Mouse (Mus musculus) liver, embryonic 15.5 days (tissue): ENCODE results near the gene Eif2s1. TPM values are rescaled to one million over a fixed set of nuclear protein-coding genes. Genes with fewer than 3 reads are reported as not detected.
A peak's percentile ranks its signal among the peaks of the same experiment; 100 is the strongest.
"Not testable (repeated sequence)": the region's sequence is repeated elsewhere in the genome, so short reads cannot be mapped to it uniquely, and the experiment has no call there.

ENCODE experiments used
- ATAC-seq: fragments of 200-750 bp; cut with Nextera tagmentation; 2 replicates; pipeline ENCODE4 v1.8.0; 2017; ENCODE audit warnings: moderate number of reproducible peaks, mild to moderate bottlenecking, moderate library complexity; ENCODE audit not compliant: insufficient read depth
- H3K27ac ChIP-seq: fragments of 300-500 bp; sonication (generic); replicated peaks from 2 replicates; pipeline ENCODE4 v1.5.1; 2015; ENCODE audit warnings: mild to moderate bottlenecking, inconsistent platforms
- H3K27me3 ChIP-seq: fragments of 300-500 bp; sonication (generic); 2 replicates; pipeline ENCODE4 v1.6.1; 2015; ENCODE audit warnings: mild to moderate bottlenecking, inconsistent platforms
- H3K36me3 ChIP-seq: fragments of 300-500 bp; sonication (generic); replicated peaks from 2 replicates; pipeline ENCODE4 v1.6.1; 2015; ENCODE audit warnings: moderate library complexity, mild to moderate bottlenecking, inconsistent platforms
- H3K4me1 ChIP-seq: fragments of 300-500 bp; sonication (generic); replicated peaks from 2 replicates; pipeline ENCODE4 v1.6.1; 2015; ENCODE audit warnings: inconsistent platforms
- H3K4me2 ChIP-seq: fragments of 300-500 bp; sonication (generic); 2 replicates; pipeline ENCODE4 v1.6.1; 2015; ENCODE audit warnings: moderate library complexity, mild to moderate bottlenecking, inconsistent platforms
- H3K4me3 ChIP-seq: fragments of 300-500 bp; sonication (generic); replicated peaks from 2 replicates; pipeline ENCODE4 v1.5.1; 2015; ENCODE audit warnings: mild to moderate bottlenecking, inconsistent platforms
- H3K9ac ChIP-seq: fragments of 300-500 bp; sonication (generic); 2 replicates; pipeline ENCODE4 v1.6.1; 2015; ENCODE audit warnings: moderate library complexity, mild to moderate bottlenecking, inconsistent platforms
- H3K9me3 ChIP-seq: fragments of 300-500 bp; sonication (generic); replicated peaks from 2 replicates; pipeline ENCODE4 v1.6.1; 2016; ENCODE audit warnings: inconsistent platforms
- WGBS: fragments of 180-500 bp; shearing (Covaris S2); methylation state at CpG from one replicate; pipeline ENCODE4 v1.1.7; 2015; ENCODE audit warnings: mixed read lengths; ENCODE audit not compliant: insufficient replicate concordance; 5-methylcytosine and 5-hydroxymethylcytosine counted together
- polyA plus RNA-seq: library from polyadenylated mRNA; unstranded; fragments of >200 nt; fragmentation: Nextera tagmentation; extraction: Ambion mirVana; gene quantifications from 2 replicates; pipeline ENCODE4 v1.2.1, GENCODE M21; 2015

Gene Eif2s1
- polyA plus RNA-seq, 1 experiment from 2014 or later, result 171 TPM

GRCm38 (mm10) chr12:78915561-78915960 is 53.9 kb downstream of the Eif2s1 start:
- 18% methylated on average over 3 of the region's 3 CpGs for WGBS
- Histone ChIP-seq H3K27me3 (peaks cover 40% of the 10 kb centered on the region), H3K4me3 (no peak overlapping the region; the same call in 1 of the 2 replicates), H3K4me2 (peak overlapping the region; percentile 55), H3K27ac (peak overlapping the region; percentile 91), H3K36me3 (peaks cover 12% of the 10 kb centered on the region), H3K9me3 (no peaks in the 10 kb centered on the region), H3K9ac (peak overlapping the region; percentile 33; the same call in 1 of the 2 replicates), H3K4me1 (peaks cover 76% of the 10 kb centered on the region)
- ATAC-seq, result peak; percentile 29

- peak overlapping the region; percentile 33; the same call in 1 of the 2 replicates for H3K9ac ChIP-seq
- H3K27me3 ChIP-seq, result peaks cover 40% of the 10 kb centered on the region
- peak overlapping the region; percentile 55; the same call in 1 of the 2 replicates for H3K4me2 ChIP-seq
- no peaks in the 10 kb centered on the region for H3K9me3 ChIP-seq
- H3K4me3 ChIP-seq, result no peak overlapping the region
- WGBS, result 68% methylated on average over 3 of the region's 3 CpGs
- H3K27ac ChIP-seq, result peak overlapping the region; percentile 91
- ATAC-seq, result no peak
- H3K4me1 ChIP-seq, result peaks cover 70% of the 10 kb centered on the region
- peaks cover 12% of the 10 kb centered on the region for H3K36me3 ChIP-seq
These were observed 54.7 kb downstream of the Eif2s1 start for GRCm38 (mm10) chr12:78916278-78916677.

- Histone ChIP-seq H3K9ac (no peak overlapping the region), H3K4me1 (peaks cover 53% of the 10 kb centered on the region), H3K4me3 (peak overlapping the region; percentile 11; the same call in 1 of the 2 replicates), H3K27me3 (peaks cover 28% of the 10 kb centered on the region; the same call in 1 of the 2 replicates), H3K36me3 (peaks cover 12% of the 10 kb centered on the region), H3K27ac (no peak overlapping the region), H3K4me2 (peak overlapping the region; percentile 48), H3K9me3 (no peaks in the 10 kb centered on the region)
- ATAC-seq, result peak; percentile 43; the same call in 1 of the 2 replicates
- 17% methylated on average over 11 of the region's 11 CpGs for WGBS
These were observed 56.8 kb downstream of the Eif2s1 start for GRCm38 (mm10) chr12:78918227-78919078.

- peak; percentile 30; the same call in 1 of the 2 replicates for ATAC-seq
- WGBS, result 27% methylated on average over 16 of the region's 16 CpGs
- Histone ChIP-seq H3K9ac (no peak overlapping the region), H3K4me2 (peak overlapping the region; percentile 48), H3K36me3 (peaks cover 12% of the 10 kb centered on the region), H3K27ac (no peak overlapping the region), H3K4me3 (peak overlapping the region; percentile 8; the same call in 1 of the 2 replicates), H3K27me3 (peaks cover 26% of the 10 kb centered on the region; the same call in 1 of the 2 replicates), H3K9me3 (no peaks in the 10 kb centered on the region), H3K4me1 (peaks cover 45% of the 10 kb centered on the region)
These were observed 57.6 kb downstream of the Eif2s1 start for GRCm38 (mm10) chr12:78919079-78919712.

- Histone ChIP-seq H3K27me3 (peaks cover 32% of the 10 kb centered on the region; the same call in 1 of the 2 replicates), H3K4me1 (peaks cover 23% of the 10 kb centered on the region), H3K4me3 (no peak overlapping the region), H3K36me3 (peaks cover 9% of the 10 kb centered on the region), H3K9me3 (no peaks in the 10 kb centered on the region), H3K9ac (no peak overlapping the region), H3K4me2 (no peak overlapping the region), H3K27ac (no peak overlapping the region)
- WGBS, result 64% methylated on average over 4 of the region's 4 CpGs
- ATAC-seq, result no peak
These were observed 59.8 kb downstream of the Eif2s1 start for GRCm38 (mm10) chr12:78921421-78921820.

- Histone ChIP-seq H3K9ac (no peak overlapping the region), H3K4me2 (no peak overlapping the region), H3K36me3 (peaks cover 2% of the 10 kb centered on the region; the same call in 1 of the 2 replicates), H3K9me3 (no peaks in the 10 kb centered on the region), H3K27ac (no peak overlapping the region), H3K4me3 (no peak overlapping the region), H3K27me3 (peaks cover 37% of the 10 kb centered on the region), H3K4me1 (peaks cover 17% of the 10 kb centered on the region)
- WGBS, result 53% methylated on average over 3 of the region's 3 CpGs
- no peak for ATAC-seq
These were observed 60.4 kb downstream of the Eif2s1 start for GRCm38 (mm10) chr12:78922058-78922457.

- not testable (repeated sequence) for H3K9me3 ChIP-seq, H3K4me3 ChIP-seq, ATAC-seq, H3K4me2 ChIP-seq, H3K9ac ChIP-seq, H3K36me3 ChIP-seq, H3K27ac ChIP-seq
- peaks cover 46% of the 10 kb centered on the region for H3K27me3 ChIP-seq
- H3K4me1 ChIP-seq, result peaks cover 16% of the 10 kb centered on the region
These were observed 61.4 kb downstream of the Eif2s1 start for GRCm38 (mm10) chr12:78922977-78923376.

- 68% methylated on average over 7 of the region's 7 CpGs for WGBS
These were observed 62.0 kb downstream of the Eif2s1 start for GRCm38 (mm10) chr12:78923539-78924189.

GRCm38 (mm10) chr12:78927287-78927686 is 65.7 kb downstream of the Eif2s1 start:
- H3K36me3 ChIP-seq, result no peaks in the 10 kb centered on the region
- no peak for ATAC-seq
- no peak overlapping the region for H3K9ac ChIP-seq
- no peak overlapping the region for H3K4me3 ChIP-seq
- no peak overlapping the region for H3K27ac ChIP-seq
- peaks cover 66% of the 10 kb centered on the region for H3K27me3 ChIP-seq
- H3K9me3 ChIP-seq, result no peaks in the 10 kb centered on the region
- no peak overlapping the region for H3K4me2 ChIP-seq
- H3K4me1 ChIP-seq, result no peaks in the 10 kb centered on the region
- 64% methylated on average over 5 of the region's 5 CpGs for WGBS

More at GRCm38 (mm10) chr12:78923539-78924189, 62.0 kb downstream of the Eif2s1 start:
- no peak overlapping the region for H3K9ac ChIP-seq
- no peak overlapping the region for H3K27ac ChIP-seq
- H3K4me3 ChIP-seq, result no peak overlapping the region
- H3K9me3 ChIP-seq, result no peaks in the 10 kb centered on the region
- no peak overlapping the region for H3K4me2 ChIP-seq
- H3K36me3 ChIP-seq, result no peaks in the 10 kb centered on the region
- H3K27me3 ChIP-seq, result peaks cover 53% of the 10 kb centered on the region
- no peak for ATAC-seq
- H3K4me1 ChIP-seq, result peaks cover 10% of the 10 kb centered on the region

- H3K9me3 ChIP-seq, result no peaks in the 10 kb centered on the region
- no peak overlapping the region for H3K27ac ChIP-seq
- no peak overlapping the region for H3K4me2 ChIP-seq
- H3K9ac ChIP-seq, result no peak overlapping the region
- H3K36me3 ChIP-seq, result no peaks in the 10 kb centered on the region
- H3K27me3 ChIP-seq, result peaks cover 76% of the 10 kb centered on the region
- WGBS, result 56% methylated on average over 1 of the region's 1 CpGs
- ATAC-seq, result no peak
- no peaks in the 10 kb centered on the region for H3K4me1 ChIP-seq
- no peak overlapping the region for H3K4me3 ChIP-seq
These were observed 68.3 kb downstream of the Eif2s1 start for GRCm38 (mm10) chr12:78929900-78930299.

- no peak overlapping the region for H3K4me2 ChIP-seq
- H3K9me3 ChIP-seq, result no peaks in the 10 kb centered on the region
- H3K27ac ChIP-seq, result no peak overlapping the region
- H3K4me3 ChIP-seq, result no peak overlapping the region
- no peaks in the 10 kb centered on the region for H3K4me1 ChIP-seq
- 0 out of 2 replicates have a peak, but pooled peaks have one; percentile 31 for ATAC-seq
- WGBS, result 53% methylated on average over 4 of the region's 4 CpGs
- H3K36me3 ChIP-seq, result no peaks in the 10 kb centered on the region
- H3K9ac ChIP-seq, result no peak overlapping the region
- peaks cover 50% of the 10 kb centered on the region for H3K27me3 ChIP-seq
These were observed 74.9 kb downstream of the Eif2s1 start for GRCm38 (mm10) chr12:78936494-78936893.
